Mouse (Mus musculus) MN1 (cell line): Measurements from ENCODE around the gene Dact3.

Source experiments
- DNase-seq: peaks from one replicate; pipeline ENCODE4 v3.0.0-alpha.2; 2016; ENCODE audit warnings: low spot score

Gene Dact3

GRCm38 (mm10) chr7:16875310-16875325, at the start of gene Dact3:
Dact3 (plus strand) TSS chr7:16875317.
- no peak for DNase-seq

DNA sequence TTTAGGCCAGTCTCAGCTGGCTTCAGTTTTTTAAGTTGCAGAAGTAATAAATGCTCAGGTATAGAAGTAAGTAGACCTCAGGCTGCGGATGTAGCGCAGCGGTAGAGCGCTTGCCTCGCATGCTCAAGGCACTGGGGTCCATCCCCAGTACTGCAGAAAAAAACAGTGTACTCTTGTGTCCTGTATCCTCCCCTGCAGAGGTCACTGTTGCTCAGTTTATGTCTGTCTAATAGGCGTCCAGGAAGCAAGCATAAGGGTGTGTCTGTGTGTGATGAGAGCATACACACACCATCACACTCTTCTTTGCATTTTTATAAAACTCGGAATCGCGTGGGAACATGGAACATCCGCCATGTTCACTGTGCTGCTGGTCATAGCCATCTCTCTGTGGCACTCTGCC, 49.3 kb upstream of the Dact3 start:
- peak; percentile 77 for DNase-seq

- DNase-seq: peak; percentile 67
Measured at GRCm38 (mm10) chr7:16826571-16826970, 48.5 kb upstream of the Dact3 start.

DNA sequence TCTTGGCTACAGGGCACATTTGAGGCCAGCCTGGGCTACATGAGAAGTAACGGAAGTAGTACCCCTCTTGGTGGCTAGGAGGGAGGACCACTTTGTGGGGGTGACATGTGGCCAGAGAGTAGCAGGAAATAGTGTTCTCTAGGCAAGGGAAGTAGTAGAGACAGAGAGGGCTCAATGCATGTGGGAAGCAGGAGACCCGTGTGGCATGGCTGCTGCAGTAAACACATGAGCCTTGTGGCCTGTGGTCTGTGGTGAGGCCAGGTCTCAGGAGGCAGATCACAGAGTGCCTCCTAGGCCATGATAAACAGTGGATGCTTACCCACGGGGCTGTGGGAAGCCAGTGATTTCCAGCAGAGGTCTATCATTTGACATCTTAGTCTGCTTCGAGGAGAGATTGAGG, 47.8 kb upstream of the Dact3 start:
- DNase-seq: no peak

DNA sequence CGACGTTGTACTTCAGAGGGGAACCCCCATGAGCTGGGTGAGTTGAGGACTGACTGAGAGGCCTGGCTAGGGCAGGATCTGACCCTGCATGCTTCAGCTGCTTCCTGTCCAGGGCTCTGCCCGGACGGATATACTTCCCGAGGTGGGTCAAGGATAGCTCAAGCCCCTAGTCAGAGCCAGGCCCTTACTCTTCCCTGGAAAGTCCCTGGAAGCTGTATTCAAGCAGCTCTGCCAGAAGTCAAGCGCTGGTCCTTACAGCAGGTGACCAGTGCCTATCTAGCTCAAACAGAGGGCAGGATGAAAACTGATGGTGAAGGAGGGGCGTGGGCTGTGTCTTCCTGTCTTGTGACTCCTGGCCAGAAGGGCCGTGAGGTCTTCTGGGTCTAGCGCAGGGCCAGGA, 44.7 kb upstream of the Dact3 start:
- no peak for DNase-seq

DNA sequence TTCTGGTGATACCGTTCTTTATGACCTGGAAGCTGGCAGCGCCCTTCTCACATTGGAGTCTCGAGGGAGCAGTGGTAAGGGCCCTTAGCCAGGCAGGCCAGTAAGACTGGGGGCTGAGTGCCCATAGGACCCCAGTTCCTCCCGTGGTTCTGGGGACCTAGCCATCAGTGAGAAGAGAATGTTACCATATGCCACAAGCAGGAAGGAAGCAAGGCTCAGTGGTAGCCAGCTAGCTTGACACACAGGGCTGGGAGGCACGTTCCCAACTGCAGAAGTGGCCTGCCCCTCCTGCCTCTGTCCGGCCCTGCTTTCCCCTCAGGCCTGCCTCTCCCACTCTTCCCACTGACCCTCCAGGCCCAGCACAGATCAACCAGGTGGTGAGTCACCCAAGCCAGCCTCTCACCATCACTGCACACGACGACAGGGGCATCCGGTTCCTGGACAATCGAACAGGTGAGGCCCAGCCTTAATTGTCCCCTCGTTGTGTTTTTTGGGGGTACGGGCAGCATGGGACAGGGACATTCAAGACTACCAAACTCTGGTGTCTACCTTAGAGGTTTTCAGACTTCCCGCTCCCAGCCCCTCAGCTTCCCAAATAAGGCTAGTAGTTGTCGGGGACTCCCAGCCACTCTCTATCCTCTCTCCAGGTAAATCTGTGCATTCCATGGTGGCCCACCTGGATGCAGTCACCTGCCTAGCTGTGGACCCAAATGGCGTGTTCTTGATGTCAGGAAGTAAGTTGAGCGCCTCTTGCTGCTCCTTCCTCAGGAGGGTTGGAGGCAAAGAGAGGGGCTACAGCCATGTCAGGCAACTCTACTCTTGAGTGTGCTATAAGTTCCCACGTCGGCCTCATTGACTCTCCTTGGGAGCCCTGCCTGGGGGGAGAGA, 37.0 kb upstream of the Dact3 start:
- no peak for DNase-seq

DNA sequence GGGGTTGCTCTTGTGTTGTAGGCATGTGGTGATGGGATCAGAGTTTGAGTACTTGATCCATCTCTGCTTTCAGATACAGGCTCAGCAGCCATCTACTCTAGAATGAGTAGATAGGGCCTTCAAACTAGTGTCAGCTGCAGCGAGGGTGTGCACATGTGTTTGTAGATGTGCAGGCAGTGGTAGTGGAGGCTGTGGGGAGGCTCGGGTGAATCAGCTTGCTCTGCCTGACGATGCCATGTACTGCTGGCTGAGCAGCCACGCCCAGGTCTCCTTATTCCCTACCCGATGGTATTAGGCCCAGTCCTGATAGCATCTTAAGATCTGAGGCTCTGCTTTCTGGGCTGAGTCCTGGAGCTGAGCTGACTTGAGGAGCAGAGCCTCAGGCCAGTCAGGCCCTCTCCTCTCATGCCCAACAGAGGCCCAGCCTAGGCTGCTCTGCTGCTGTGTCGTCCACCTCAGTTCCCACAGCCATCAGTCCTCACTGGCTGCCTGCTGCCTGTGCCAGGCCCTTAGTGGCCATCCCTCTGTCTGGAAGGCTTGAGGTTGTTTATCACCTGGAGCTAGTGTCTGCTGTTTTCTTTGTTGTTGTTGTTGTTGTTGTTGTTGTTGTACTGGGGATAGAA, 36.2 kb upstream of the Dact3 start:
- peak; percentile 80 for DNase-seq

- DNase-seq: no peak
Measured at GRCm38 (mm10) chr7:16839427-16840108, 35.5 kb upstream of the Dact3 start.

DNA sequence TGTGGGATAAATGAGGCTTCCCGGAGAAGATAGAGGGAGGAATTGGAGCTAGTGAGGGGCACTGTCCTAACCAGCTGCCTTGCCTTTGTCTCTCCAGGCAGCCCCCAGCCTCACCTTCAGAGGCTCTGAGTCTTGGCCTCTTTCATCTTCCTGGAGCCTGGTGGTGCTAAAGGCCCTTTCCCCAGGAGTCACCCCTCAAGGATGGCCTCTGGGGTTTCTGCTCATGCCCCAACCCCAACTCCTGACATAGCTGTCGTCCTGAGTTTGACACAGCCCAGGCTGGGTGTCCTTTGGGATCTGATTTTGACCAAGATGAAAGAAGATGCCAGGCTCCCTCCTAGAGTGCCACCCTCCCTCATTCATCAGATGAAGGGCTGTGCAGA, 35.0 kb upstream of the Dact3 start:
- no peak for DNase-seq

DNA sequence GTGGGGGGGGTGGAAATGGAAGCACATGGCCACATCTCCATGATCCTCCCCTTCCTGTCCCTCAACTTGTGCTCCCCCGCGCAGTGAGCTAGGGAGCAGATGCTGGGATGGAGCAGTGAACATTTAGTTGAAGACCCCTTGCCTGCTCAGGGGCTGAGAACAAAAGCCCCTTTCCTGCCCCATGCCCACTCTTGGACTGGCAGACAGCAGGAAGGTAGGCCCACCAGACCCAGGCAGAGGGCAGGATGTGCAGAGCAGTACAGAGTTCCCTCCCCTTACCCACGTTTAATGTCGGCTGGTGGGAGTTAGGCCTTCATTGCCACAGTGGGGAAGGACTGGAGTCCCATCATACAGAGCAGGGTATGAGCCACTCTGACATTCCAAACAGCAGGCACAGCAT, 34.0 kb upstream of the Dact3 start:
- no peak for DNase-seq

- no peak for DNase-seq
Measured at GRCm38 (mm10) chr7:16841561-16842560, 33.3 kb upstream of the Dact3 start.

DNA sequence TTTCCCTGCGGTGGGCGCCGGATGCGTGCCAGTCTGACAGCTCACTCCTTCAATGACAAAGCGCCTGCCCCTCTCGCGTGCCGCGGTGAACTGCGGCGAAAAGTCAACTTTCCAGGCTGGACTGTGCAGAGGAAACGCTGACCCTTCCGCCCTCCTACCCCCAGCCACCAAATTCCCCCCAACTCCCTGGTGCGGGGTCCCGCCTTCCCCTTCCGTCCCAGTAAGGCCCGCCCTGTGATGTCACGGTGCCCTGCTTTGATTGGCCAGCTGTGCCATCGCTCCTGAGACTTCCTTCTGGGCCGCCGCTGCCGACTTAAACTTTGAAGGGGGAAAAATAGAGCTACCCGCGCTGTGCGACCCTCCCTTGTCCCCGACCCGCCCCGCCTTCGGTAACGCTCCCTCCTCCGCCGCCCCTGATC, 32.5 kb upstream of the Dact3 start, which contains the start of gene Prkd2:
TSS of gene Prkd2 (plus strand) at position 258 of the 419 bp plus-strand sequence.
- peak; percentile 42 for DNase-seq

DNA sequence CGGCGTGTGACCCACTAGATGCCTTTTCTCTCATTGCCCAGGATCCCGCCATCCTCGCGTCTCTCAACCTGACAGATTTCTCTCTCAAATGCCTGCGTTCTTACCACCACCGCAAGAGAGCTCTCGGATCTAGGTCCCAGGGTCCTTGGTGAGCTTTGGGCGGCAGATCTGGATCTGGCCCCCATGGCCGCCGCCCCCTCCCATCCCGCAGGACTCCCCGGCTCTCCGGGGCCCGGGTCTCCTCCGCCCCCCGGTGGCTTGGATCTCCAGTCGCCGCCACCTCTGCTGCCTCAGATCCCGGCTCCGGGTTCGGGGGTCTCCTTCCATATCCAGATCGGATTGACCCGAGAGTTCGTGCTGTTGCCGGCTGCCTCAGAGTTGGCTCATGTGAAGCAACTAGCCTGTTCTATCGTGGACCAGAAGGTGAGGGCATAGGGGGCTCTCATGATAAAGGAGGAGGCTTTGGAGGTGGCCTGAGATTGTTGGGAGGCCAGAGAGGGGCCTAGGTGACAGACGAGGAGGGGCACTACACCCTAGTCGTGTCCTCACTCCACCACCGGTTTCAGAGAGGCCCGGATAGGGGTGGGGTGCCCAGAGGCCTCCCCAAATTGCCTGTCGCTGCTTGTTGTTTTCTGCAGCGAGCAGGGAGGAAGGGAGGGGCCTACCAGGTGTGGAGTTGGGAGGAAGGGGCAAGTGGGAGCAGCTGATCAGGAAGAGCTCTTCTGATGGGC, 31.5 kb upstream of the Dact3 start:
- DNase-seq: no peak

GRCm38 (mm10) chr7:16844696-16845071, 30.4 kb upstream of the Dact3 start:
- DNase-seq: no peak

- no peak for DNase-seq
Measured at GRCm38 (mm10) chr7:16845072-16845819, 29.9 kb upstream of the Dact3 start.

DNA sequence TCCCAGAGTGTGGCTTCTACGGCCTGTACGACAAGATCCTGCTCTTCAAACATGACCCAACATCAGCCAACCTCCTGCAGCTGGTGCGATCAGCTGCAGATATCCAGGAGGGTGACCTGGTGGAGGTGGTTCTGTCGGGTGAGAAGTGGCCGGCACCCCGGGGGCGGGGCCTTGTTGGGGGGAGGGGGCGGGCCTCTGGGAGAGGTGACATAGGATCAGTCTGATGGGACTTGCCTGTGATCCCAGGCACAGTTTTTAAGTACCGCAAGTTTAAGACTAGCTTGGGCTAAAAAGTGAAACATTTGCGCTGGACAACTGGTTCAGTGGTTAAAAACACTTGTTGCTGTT, 29.3 kb upstream of the Dact3 start:
- no peak for DNase-seq

- DNase-seq: no peak
Measured at GRCm38 (mm10) chr7:16846775-16847174, 28.3 kb upstream of the Dact3 start.

- DNase-seq: no peak
Measured at GRCm38 (mm10) chr7:16847507-16847906, 27.6 kb upstream of the Dact3 start.

GRCm38 (mm10) chr7:16848579-16848978, 26.5 kb upstream of the Dact3 start:
- no peak for DNase-seq

DNA sequence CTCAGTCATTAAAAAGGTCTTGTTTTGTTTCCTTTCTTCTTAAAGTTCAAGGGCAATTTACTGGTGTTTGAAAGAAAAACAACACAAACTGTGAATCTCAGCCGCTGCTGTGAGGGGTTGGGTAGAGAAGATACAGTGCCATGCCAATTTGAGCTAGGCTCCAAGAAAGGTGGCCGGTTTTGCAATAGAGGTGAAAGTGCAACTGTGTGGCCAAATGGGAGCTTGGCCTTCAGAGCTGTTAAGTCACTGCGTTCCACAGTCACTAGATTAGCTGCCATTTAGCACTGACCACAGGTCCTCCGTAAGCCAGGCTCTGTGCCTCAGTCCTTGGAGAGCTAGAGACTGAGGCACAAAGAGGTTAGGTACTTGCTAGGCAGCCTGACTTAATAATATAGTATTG, 23.5 kb upstream of the Dact3 start:
- DNase-seq: no peak

DNA sequence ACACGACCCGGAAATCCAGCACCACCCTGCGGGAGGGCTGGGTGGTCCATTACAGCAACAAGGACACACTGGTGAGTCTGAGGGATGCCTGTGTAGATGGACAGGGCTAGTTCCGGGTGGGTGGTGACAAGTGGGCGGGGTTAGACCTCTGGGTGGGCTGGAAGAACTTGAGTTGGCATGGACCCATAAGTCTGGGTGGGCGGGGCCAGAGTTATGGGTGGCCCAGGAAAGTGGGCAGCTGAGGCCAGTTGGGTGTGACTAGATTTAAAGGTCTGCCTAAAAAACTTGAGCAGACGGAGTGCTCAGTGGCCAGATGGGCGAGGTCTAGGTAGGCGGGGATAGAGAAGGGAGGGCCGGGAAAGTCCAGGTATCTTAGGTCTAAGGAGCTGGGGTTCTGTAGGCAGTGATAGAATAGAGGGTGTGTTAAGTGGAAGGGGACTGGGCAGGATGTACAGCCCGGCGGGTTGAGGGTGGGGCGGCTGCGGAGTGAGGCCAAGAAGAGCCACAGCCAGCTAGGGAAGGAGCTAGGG, 21.8 kb upstream of the Dact3 start:
- no peak for DNase-seq
